Comparison of ENCODE assay signal across 8 mouse cellular contexts in the genomic region with DNA sequence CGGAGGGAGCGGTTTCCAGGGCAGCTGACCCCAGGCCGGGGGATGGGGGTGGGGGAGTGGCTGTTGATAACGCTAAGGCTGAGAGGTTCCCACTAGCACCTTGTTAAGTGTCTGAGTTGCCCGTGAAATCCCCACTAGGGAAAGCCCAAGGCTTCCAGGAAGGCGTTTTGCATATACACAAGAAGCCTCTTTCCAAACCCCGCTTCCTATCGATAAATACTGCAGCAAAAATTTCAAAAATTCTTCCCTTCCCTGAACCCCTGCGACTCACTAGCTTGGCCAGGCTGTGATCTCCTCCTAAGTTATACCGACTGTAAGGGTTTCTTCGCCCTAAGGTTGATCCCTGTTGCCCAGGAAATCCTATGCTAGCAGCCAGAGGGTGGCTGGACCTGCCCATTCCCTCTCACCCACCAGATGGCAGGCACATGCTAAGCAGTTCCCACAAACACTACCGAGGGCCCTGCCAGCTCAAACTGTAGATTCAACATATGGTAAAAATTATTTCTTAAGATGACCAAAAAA. TPM values are rescaled to one million over a fixed set of nuclear protein-coding genes. Genes with fewer than 3 reads are reported as not detected.
A peak's percentile ranks its signal among the peaks of the same experiment; 100 is the strongest.
DNase-seq lines count a peak whose midpoint lies in the region; ATAC-seq and TF ChIP-seq lines count a peak whose summit lies in the region.

No protein-coding gene starts in this region.

- WGBS in cerebellum, adult 2 months: 17% methylated on average over 12 of the region's 12 CpGs
- WGBS in hindbrain, postnatal 0 days: 23% methylated on average over 12 of the region's 12 CpGs

- no peaks in the 10 kb centered on the region for H3K9me3 ChIP-seq in hindbrain, postnatal 0 days (ENCODE audit: low read length)
- no peaks in the 10 kb centered on the region for H3K9me3 ChIP-seq in megakaryocyte, embryonic 14.5 days

- H3K27ac ChIP-seq in cerebellum, adult 2 months (ENCODE audit: insufficient read depth, low read length): peak overlapping the region; percentile 82
- peak overlapping the region; percentile 69 for H3K27ac ChIP-seq in hindbrain, postnatal 0 days

- peak overlapping the region; percentile 53 for H3K4me2 ChIP-seq in hindbrain, postnatal 0 days (ENCODE audit: low read depth, low read length)

- peak overlapping the region; percentile 18 for H3K4me3 ChIP-seq in cerebellum, adult 2 months (replicated peaks; ENCODE audit: insufficient read depth, low read depth, low read length)
- H3K4me3 ChIP-seq in hindbrain, postnatal 0 days (ENCODE audit: low read length): peak overlapping the region; percentile 20
- peak overlapping the region; percentile 76 for H3K4me3 ChIP-seq in megakaryocyte, embryonic 14.5 days (replicated peaks)

- H3K4me1 ChIP-seq in cerebellum, adult 2 months (ENCODE audit: control insufficient read depth, insufficient read depth, low read length): peaks cover 11% of the 10 kb centered on the region; the same call in 1 of the 2 replicates
- H3K4me1 ChIP-seq in hindbrain, postnatal 0 days (ENCODE audit: insufficient read depth, low read length): peaks cover 9% of the 10 kb centered on the region; the same call in 1 of the 2 replicates
- H3K4me1 ChIP-seq in megakaryocyte, embryonic 14.5 days: peaks cover 19% of the 10 kb centered on the region

- intact Hi-C loops in left cerebral cortex, postnatal 25 days (cut with DNase I): loop anchor here (2.0 to 10.0 kb wide), 5 partner anchors 44 to 422 kb away; a partner anchor contains a TSS

- H3K36me3 ChIP-seq in hindbrain, postnatal 0 days (ENCODE audit: insufficient read depth, low read length): peaks cover 2% of the 10 kb centered on the region; the same call in 1 of the 2 replicates
- H3K36me3 ChIP-seq in megakaryocyte, embryonic 14.5 days (replicated peaks; ENCODE audit: low read length): no peaks in the 10 kb centered on the region

- peak; percentile 73 for TF ChIP-seq CTCF in cerebellum, adult 2 months (IDR thresholded peaks at IDR 0.05; ENCODE audit: borderline replicate concordance, insufficient read depth, low read depth, low read length)
- peak; percentile 65 for TF ChIP-seq CTCF in hindbrain, postnatal 0 days (IDR thresholded peaks at IDR 0.05; ENCODE audit: low read depth)

- peak; percentile 47 for ATAC-seq in frontal cortex, adult (ENCODE audit: low TSS enrichment)
- ATAC-seq in hindbrain, postnatal 0 days: peak; percentile 85

- no peak for TF ChIP-seq POLR2A in cerebellum, adult 2 months (IDR thresholded peaks at IDR 0.05; ENCODE audit: borderline replicate concordance, insufficient read depth, low read length)

- peak overlapping the region; percentile 1; the same call in 1 of the 2 replicates for H3K9ac ChIP-seq in hindbrain, postnatal 0 days (replicated peaks; ENCODE audit: low read length)

- peak; percentile 54 for DNase-seq in R1 (ENCODE audit: low read depth, low spot score)
- DNase-seq in cerebellum, adult 2 months: peak; percentile 78 to 86
- DNase-seq in hindbrain, postnatal 0 days (ENCODE audit: low spot score): peak; percentile 83
- peak; percentile 68 to 84 for DNase-seq in left cerebral cortex, postnatal 25 days (ENCODE audit: low spot score in 2 of 2)
- DNase-seq in right cerebral cortex, postnatal 14 days: peak; percentile 51
- no peak for DNase-seq in c-Kit-positive CD71-positive TER-119-positive erythroid progenitor cells, embryonic 14.5 days (ENCODE audit: low spot score)

- H3K27me3 ChIP-seq in cerebellum, adult 2 months (ENCODE audit: control insufficient read depth, insufficient read depth, low read length): no peaks in the 10 kb centered on the region
- H3K27me3 ChIP-seq in hindbrain, postnatal 0 days (ENCODE audit: insufficient read depth, low read length): no peaks in the 10 kb centered on the region
- peaks cover 12% of the 10 kb centered on the region for H3K27me3 ChIP-seq in megakaryocyte, embryonic 14.5 days (replicated peaks)

RNA-seq across cellular contexts. Expression of a gene that starts 43.6 kb away (rescaled TPM):
- 2,645 and 2,703 TPM in 2 replicates for polyA plus RNA-seq in cerebellum, adult 2 months (2012; rRNA removed)
- 3,796 and 3,887 TPM in 2 replicates for total RNA-seq in hindbrain, postnatal 0 days (2014; rRNA removed)
- polyA plus RNA-seq in hindbrain, postnatal 0 days (2015; fragmentation: Nextera tagmentation; extraction: Ambion mirVana): 2,316 and 2,371 TPM in 2 replicates
- total RNA-seq in left cerebral cortex, postnatal 25 days (2021): 1,000 to 10,000 TPM; 2,412 to 2,535 TPM
- 811 and 986 TPM in 2 replicates for polyA plus RNA-seq in megakaryocyte, embryonic 14.5 days (2012; ENCODE audit: insufficient read depth, low replicate concordance)

Comparison
In these comparisons a context has a peak if more than half of its experiments do, and no peak if none do; other contexts are left out.
1. H3K4me3 ChIP-seq: peak in every context shown above with its lines; median percentile 76 in megakaryocyte, embryonic 14.5 days; 20 in hindbrain, postnatal 0 days; 18 in cerebellum, adult 2 months.